Mouse (Mus musculus): ENCODE measurements around the gene Vmn2r2. TPM values are rescaled to one million over a fixed set of nuclear protein-coding genes. Genes with fewer than 3 reads are reported as not detected.

The Vmn2r2 gene
- polyA plus RNA-seq (2012; fragmentation: generic; extraction: Trizol): not detected
- long read RNA-seq, experiment 1: 0 reads
- long read RNA-seq, experiment 2: 0 reads

GRCm38 (mm10) chr3:64141878-64142508, at the start of gene Vmn2r2:
Gene Vmn2r2 (minus strand): TSS chr3:64141928.
- H3K36me3 ChIP-seq (ENCODE audit: control insufficient read depth, insufficient read depth): no peaks in the 10 kb centered on the region
- H3K4me3 ChIP-seq (ENCODE audit: insufficient read depth, poor library complexity, severe bottlenecking): no peak within 1 kb of the TSS
- TF ChIP-seq CTCF (IDR thresholded peaks at IDR 0.05; ENCODE audit: control insufficient read depth, insufficient read depth, insufficient read length) (no peak), FOSL1 (IDR thresholded peaks at IDR 0.05; ENCODE audit: insufficient read depth, low read length, poor library complexity, severe bottlenecking) (no peak), USF1 (IDR thresholded peaks at IDR 0.05; ENCODE audit: low read depth) (no peak), MYOD1 (IDR thresholded peaks at IDR 0.05; ENCODE audit: control insufficient read depth, insufficient read length, low read depth) (no peak), MYOG (IDR thresholded peaks at IDR 0.05; ENCODE audit: control insufficient read depth, extremely low read depth, insufficient read length) (no peak), CEBPB (IDR thresholded peaks at IDR 0.05; ENCODE audit: low read depth) (no peak), MAX (IDR thresholded peaks at IDR 0.05) (no peak)
- no peaks in the 10 kb centered on the region for H3K79me3 ChIP-seq (ENCODE audit: low read depth)
- H3K27me3 ChIP-seq (ENCODE audit: control insufficient read depth, insufficient read depth, insufficient read length): no peaks in the 10 kb centered on the region
- no peak within 1 kb of the TSS for H3ac ChIP-seq (ENCODE audit: control insufficient read depth, insufficient read length, low read depth)
- no peaks in the 10 kb centered on the region for H3K79me2 ChIP-seq (ENCODE audit: control insufficient read depth, insufficient read depth)

- TF ChIP-seq MAX (IDR thresholded peaks at IDR 0.05) (no peak), FOSL1 (IDR thresholded peaks at IDR 0.05; ENCODE audit: insufficient read depth, low read length, poor library complexity, severe bottlenecking) (no peak), CEBPB (IDR thresholded peaks at IDR 0.05; ENCODE audit: low read depth) (no peak), USF1 (IDR thresholded peaks at IDR 0.05; ENCODE audit: low read depth) (no peak), CTCF (IDR thresholded peaks at IDR 0.05; ENCODE audit: control insufficient read depth, insufficient read depth, insufficient read length) (no peak), MYOD1 (IDR thresholded peaks at IDR 0.05; ENCODE audit: control insufficient read depth, insufficient read length, low read depth) (no peak), MYOG (IDR thresholded peaks at IDR 0.05; ENCODE audit: control insufficient read depth, extremely low read depth, insufficient read length) (no peak)
- no peak overlapping the region for H3ac ChIP-seq (ENCODE audit: control insufficient read depth, insufficient read length, low read depth)
- H3K4me3 ChIP-seq (ENCODE audit: insufficient read depth, poor library complexity, severe bottlenecking): no peak overlapping the region
- H3K27me3 ChIP-seq (ENCODE audit: control insufficient read depth, insufficient read depth, insufficient read length): no peaks in the 10 kb centered on the region
- no peaks in the 10 kb centered on the region for H3K36me3 ChIP-seq (ENCODE audit: control insufficient read depth, insufficient read depth)
- H3K79me3 ChIP-seq (ENCODE audit: low read depth): no peaks in the 10 kb centered on the region
- H3K79me2 ChIP-seq (ENCODE audit: control insufficient read depth, insufficient read depth): no peaks in the 10 kb centered on the region
Measured at GRCm38 (mm10) chr3:64113352-64114046, 28.2 kb downstream of the Vmn2r2 start.

- no peak overlapping the region for H3K4me3 ChIP-seq (ENCODE audit: insufficient read depth, poor library complexity, severe bottlenecking)
- no peaks in the 10 kb centered on the region for H3K79me3 ChIP-seq (ENCODE audit: low read depth)
- H3ac ChIP-seq (ENCODE audit: control insufficient read depth, insufficient read length, low read depth): no peak overlapping the region
- no peaks in the 10 kb centered on the region for H3K27me3 ChIP-seq (ENCODE audit: control insufficient read depth, insufficient read depth, insufficient read length)
- TF ChIP-seq FOSL1 (IDR thresholded peaks at IDR 0.05; ENCODE audit: insufficient read depth, low read length, poor library complexity, severe bottlenecking): no peak
- TF ChIP-seq USF1 (IDR thresholded peaks at IDR 0.05; ENCODE audit: low read depth): no peak
- TF ChIP-seq MYOG (IDR thresholded peaks at IDR 0.05; ENCODE audit: control insufficient read depth, extremely low read depth, insufficient read length): no peak
- TF ChIP-seq CTCF (IDR thresholded peaks at IDR 0.05; ENCODE audit: control insufficient read depth, insufficient read depth, insufficient read length): no peak
- no peak for TF ChIP-seq CEBPB (IDR thresholded peaks at IDR 0.05; ENCODE audit: low read depth)
- TF ChIP-seq MYOD1 (IDR thresholded peaks at IDR 0.05; ENCODE audit: control insufficient read depth, insufficient read length, low read depth): no peak
- TF ChIP-seq MAX (IDR thresholded peaks at IDR 0.05): no peak
- no peaks in the 10 kb centered on the region for H3K36me3 ChIP-seq (ENCODE audit: control insufficient read depth, insufficient read depth)
- H3K79me2 ChIP-seq (ENCODE audit: control insufficient read depth, insufficient read depth): no peaks in the 10 kb centered on the region
Measured at GRCm38 (mm10) chr3:64112707-64113106, 29.0 kb downstream of the Vmn2r2 start.

- H3K27me3 ChIP-seq (ENCODE audit: control insufficient read depth, insufficient read depth, insufficient read length): no peaks in the 10 kb centered on the region
- TF ChIP-seq CTCF (IDR thresholded peaks at IDR 0.05; ENCODE audit: control insufficient read depth, insufficient read depth, insufficient read length) (no peak), MYOG (IDR thresholded peaks at IDR 0.05; ENCODE audit: control insufficient read depth, extremely low read depth, insufficient read length) (no peak), FOSL1 (IDR thresholded peaks at IDR 0.05; ENCODE audit: insufficient read depth, low read length, poor library complexity, severe bottlenecking) (no peak), MAX (IDR thresholded peaks at IDR 0.05) (no peak), CEBPB (IDR thresholded peaks at IDR 0.05; ENCODE audit: low read depth) (no peak), MYOD1 (IDR thresholded peaks at IDR 0.05; ENCODE audit: control insufficient read depth, insufficient read length, low read depth) (no peak)
- no peak within 1 kb of the TSS for H3ac ChIP-seq (ENCODE audit: control insufficient read depth, insufficient read length, low read depth)
- no peaks in the 10 kb centered on the region for H3K36me3 ChIP-seq (ENCODE audit: control insufficient read depth, insufficient read depth)
- H3K79me3 ChIP-seq (ENCODE audit: low read depth): no peaks in the 10 kb centered on the region
- no peaks in the 10 kb centered on the region for H3K79me2 ChIP-seq (ENCODE audit: control insufficient read depth, insufficient read depth)
- H3K4me3 ChIP-seq (ENCODE audit: insufficient read depth, poor library complexity, severe bottlenecking): no peak within 1 kb of the TSS
Measured at GRCm38 (mm10) chr3:64081247-64081646, 60.5 kb downstream of the Vmn2r2 start, which contains the start of gene Vmn2r1. Gene Vmn2r1 (plus strand): TSS chr3:64081547.

Other genes starting within 250 kb of the Vmn2r2 start
- not detected for gene Plch1, start 242.5 kb downstream of the Vmn2r2 start, polyA plus RNA-seq (2012; fragmentation: generic; extraction: Trizol)
- 1.3 TPM for gene E130311K13Rik, start 212.5 kb downstream of the Vmn2r2 start, polyA plus RNA-seq (2012; fragmentation: generic; extraction: Trizol)
- gene Slc33a1, start 177.2 kb downstream of the Vmn2r2 start, polyA plus RNA-seq (2012; fragmentation: generic; extraction: Trizol): 10.0 TPM
- gene Gmps, start 165.8 kb downstream of the Vmn2r2 start, polyA plus RNA-seq (2012; fragmentation: generic; extraction: Trizol): 11.1 TPM
- gene Vmn2r1, start 60.4 kb downstream of the Vmn2r2 start, polyA plus RNA-seq (2012; fragmentation: generic; extraction: Trizol): not detected
- gene Vmn2r3, start 147.8 kb upstream of the Vmn2r2 start, polyA plus RNA-seq (2012; fragmentation: generic; extraction: Trizol): not detected